Mouse (Mus musculus) hindbrain, embryonic 16.5 days (tissue): ENCODE results near the gene Gm8773. TPM values are rescaled to one million over a fixed set of nuclear protein-coding genes. Genes with fewer than 3 reads are reported as not detected.
A peak's percentile ranks its signal among the peaks of the same experiment; 100 is the strongest.

ENCODE experiments used
- ATAC-seq: fragments of 200-750 bp; cut with Nextera tagmentation; 2 replicates; pipeline ENCODE4 v1.8.0; 2017; ENCODE audit warnings: moderate TSS enrichment, moderate library complexity
- H3K27ac ChIP-seq: fragments of 300-500 bp; sonication (generic); 2 replicates; pipeline ENCODE4 v1.5.1; 2014; ENCODE audit warnings: low read depth, mild to moderate bottlenecking, control low read depth, low read length, moderate library complexity
- H3K27me3 ChIP-seq: fragments of 300-500 bp; sonication (generic); replicated peaks from 2 replicates; pipeline ENCODE4 v1.6.1; 2014; ENCODE audit warnings: low read length; ENCODE audit not compliant: control insufficient read depth, insufficient read depth
- H3K36me3 ChIP-seq: fragments of 300-500 bp; sonication (generic); 2 replicates; pipeline ENCODE4 v1.6.1; 2014; ENCODE audit warnings: mild to moderate bottlenecking, low read length, moderate library complexity, mixed read lengths; ENCODE audit not compliant: control insufficient read depth, insufficient read depth
- H3K4me1 ChIP-seq: fragments of 300-500 bp; sonication (generic); 2 replicates; pipeline ENCODE4 v1.6.1; 2014; ENCODE audit warnings: low read depth, low read length; ENCODE audit not compliant: control insufficient read depth, insufficient read depth
- H3K4me2 ChIP-seq: fragments of 300-500 bp; sonication (generic); 2 replicates; pipeline ENCODE4 v1.6.1; 2014; ENCODE audit warnings: mild to moderate bottlenecking, low read length, control low read depth, moderate library complexity
- H3K4me3 ChIP-seq: fragments of 300-500 bp; sonication (generic); 2 replicates; pipeline ENCODE4 v1.5.1; 2014; ENCODE audit warnings: mild to moderate bottlenecking, low read length, control low read depth, moderate library complexity
- H3K9ac ChIP-seq: fragments of 300-500 bp; sonication (generic); 2 replicates; pipeline ENCODE4 v1.6.1; 2014; ENCODE audit warnings: low read depth, mild to moderate bottlenecking, control low read depth, low read length, moderate library complexity
- H3K9me3 ChIP-seq: fragments of 300-500 bp; sonication (generic); 2 replicates; pipeline ENCODE4 v1.6.1; 2014; ENCODE audit warnings: mild to moderate bottlenecking, low read length, moderate library complexity; ENCODE audit not compliant: control insufficient read depth
- WGBS: fragments of 180-500 bp; shearing (Covaris S2); extraction: QIAGEN DNeasy Blood & Tissue Kit; methylation state at CpG from one replicate; pipeline ENCODE4 v1.1.7; 2014; 5-methylcytosine and 5-hydroxymethylcytosine counted together
- polyA plus RNA-seq: library from polyadenylated mRNA; unstranded; fragments of >200 nt; fragmentation: Nextera tagmentation; extraction: Ambion mirVana; gene quantifications from 2 replicates; pipeline ENCODE4 v1.2.1, GENCODE M21; 2015

Gm8773 gene
- polyA plus RNA-seq: 15.4 and 17.6 TPM in 2 replicates

DNA sequence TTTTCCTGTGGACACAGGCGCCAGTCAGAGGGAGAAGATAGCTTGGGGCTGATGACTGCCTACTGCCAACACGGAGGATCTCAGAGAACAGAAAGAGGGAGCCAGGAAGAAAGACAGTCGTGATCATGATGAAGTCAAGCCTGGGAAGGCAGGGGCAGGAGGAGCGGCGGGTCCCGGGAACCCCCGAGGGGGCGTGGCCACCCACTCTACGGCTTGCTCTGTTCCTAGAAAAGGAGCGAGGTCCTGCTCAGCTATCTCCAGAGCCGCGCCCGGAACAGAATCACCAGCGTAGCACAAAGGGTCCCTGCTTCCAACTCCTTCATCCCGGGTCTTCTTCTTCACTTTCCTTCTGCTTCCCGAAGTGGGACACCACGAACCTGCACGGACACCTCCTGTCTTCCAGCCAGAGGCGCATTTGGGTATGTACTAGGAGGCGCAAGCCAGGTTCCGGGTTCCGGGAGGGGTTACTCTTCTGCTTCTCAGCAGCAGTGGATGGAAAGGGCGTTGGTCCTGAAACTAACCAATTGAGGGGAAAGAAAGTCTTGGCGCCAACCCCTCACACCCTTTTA is at the start of gene Gm8773:
Gene Gm8773 (plus strand): TSS at position 51 of the 569 bp plus-strand sequence.
- peak within 1 kb of the TSS; percentile 62 for H3K4me3 ChIP-seq
- H3K9ac ChIP-seq: peak within 1 kb of the TSS; percentile 70
- no peaks in the 10 kb centered on the region for H3K4me1 ChIP-seq
- no peaks in the 10 kb centered on the region for H3K36me3 ChIP-seq
- H3K27ac ChIP-seq: no peak within 1 kb of the TSS
- H3K27me3 ChIP-seq: no peaks in the 10 kb centered on the region
- ATAC-seq: peak; percentile 90
- H3K4me2 ChIP-seq: peak within 1 kb of the TSS; percentile 86
- 2% methylated on average over 24 of the region's 24 CpGs for WGBS
- H3K9me3 ChIP-seq: no peaks in the 10 kb centered on the region

DNA sequence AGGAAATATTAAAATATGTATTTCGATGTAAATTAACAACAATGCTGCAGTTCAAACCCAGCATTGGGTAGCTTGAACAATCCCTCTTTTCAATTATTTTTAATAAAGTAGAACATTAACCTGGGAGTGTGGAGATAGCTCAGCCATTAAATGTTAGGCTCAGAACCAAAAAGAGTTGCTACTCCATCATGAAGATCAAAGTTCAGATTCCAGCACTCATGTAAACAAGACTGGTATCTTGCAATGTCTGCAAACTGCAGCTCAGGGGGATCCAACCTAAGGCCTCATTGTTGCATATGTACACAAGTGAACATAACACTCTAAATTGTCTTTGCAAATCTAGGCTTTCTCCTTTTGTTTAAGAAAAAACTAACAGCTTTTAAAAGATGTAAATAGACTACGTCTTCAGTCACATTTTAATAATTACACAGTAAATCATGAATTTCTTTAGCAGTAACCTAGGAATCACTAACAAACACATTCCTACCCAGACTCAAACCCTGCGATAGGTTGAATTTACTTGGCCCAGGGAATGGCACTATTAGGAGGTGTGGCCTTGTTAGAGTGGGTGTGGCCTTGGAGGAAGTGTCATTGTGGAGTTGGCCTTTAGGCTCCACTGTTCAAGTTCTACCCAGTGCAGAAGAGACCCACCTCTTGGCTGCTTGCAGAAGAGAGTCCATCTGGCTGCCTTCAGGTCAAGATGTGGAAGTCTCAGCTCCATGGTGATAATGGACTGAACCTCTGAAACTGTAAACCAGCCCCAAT is 39.8 kb upstream of the Gm8773 start:
- Histone ChIP-seq H3K9me3 (no peaks in the 10 kb centered on the region), H3K27ac (no peak overlapping the region), H3K9ac (no peak overlapping the region), H3K4me2 (no peak overlapping the region), H3K4me3 (no peak overlapping the region), H3K27me3 (no peaks in the 10 kb centered on the region), H3K36me3 (peaks cover 6% of the 10 kb centered on the region), H3K4me1 (no peaks in the 10 kb centered on the region)
- no peak for ATAC-seq
- 92% methylated on average over 3 of the region's 3 CpGs for WGBS

DNA sequence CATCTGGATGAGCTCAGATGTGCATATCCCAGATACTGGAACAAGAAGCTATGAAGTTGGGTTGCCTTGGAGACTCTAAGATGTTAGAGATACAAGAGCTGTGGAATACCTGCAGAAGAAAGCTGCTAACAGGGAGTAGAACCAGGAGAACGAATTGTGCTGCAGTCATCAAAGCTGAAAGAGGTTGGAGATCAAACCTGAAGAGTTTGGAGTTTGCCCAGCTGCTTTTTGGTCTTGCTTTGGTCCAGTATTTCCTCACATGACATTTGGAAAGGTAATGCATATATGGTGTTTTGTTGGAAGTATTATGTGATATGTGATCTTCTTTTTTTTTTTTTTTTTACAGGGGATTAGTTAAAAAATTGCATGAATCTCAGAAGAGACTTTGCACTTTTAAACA is 37.5 kb upstream of the Gm8773 start:
- Histone ChIP-seq H3K9me3 (no peaks in the 10 kb centered on the region), H3K36me3 (peaks cover 6% of the 10 kb centered on the region)
- WGBS: 92% methylated on average over 1 of the region's 1 CpGs

GRCm38 (mm10) chr5:5539771-5540170 is 33.8 kb upstream of the Gm8773 start:
- Histone ChIP-seq H3K9me3 (no peaks in the 10 kb centered on the region), H3K27me3 (no peaks in the 10 kb centered on the region), H3K36me3 (peaks cover 18% of the 10 kb centered on the region), H3K27ac (no peak overlapping the region), H3K4me3 (no peak overlapping the region), H3K4me1 (no peaks in the 10 kb centered on the region), H3K9ac (no peak overlapping the region), H3K4me2 (no peak overlapping the region)
- no peak for ATAC-seq
- WGBS: 77% methylated on average over 3 of the region's 3 CpGs

More for the DNA sequence above, 37.5 kb upstream of the Gm8773 start:
- no peak overlapping the region for H3K4me2 ChIP-seq
- H3K4me1 ChIP-seq: no peaks in the 10 kb centered on the region
- no peak overlapping the region for H3K27ac ChIP-seq
- ATAC-seq: no peak
- H3K27me3 ChIP-seq: no peaks in the 10 kb centered on the region
- no peak overlapping the region for H3K4me3 ChIP-seq
- no peak overlapping the region for H3K9ac ChIP-seq

- H3K27ac ChIP-seq: no peak overlapping the region
- no peak for ATAC-seq
- WGBS: 63% methylated on average over 3 of the region's 3 CpGs
- H3K4me1 ChIP-seq: no peaks in the 10 kb centered on the region
- no peaks in the 10 kb centered on the region for H3K9me3 ChIP-seq
- no peak overlapping the region for H3K9ac ChIP-seq
- no peak overlapping the region for H3K4me3 ChIP-seq
- no peak overlapping the region for H3K4me2 ChIP-seq
- H3K27me3 ChIP-seq: no peaks in the 10 kb centered on the region
- H3K36me3 ChIP-seq: peaks cover 19% of the 10 kb centered on the region
Observed at GRCm38 (mm10) chr5:5540385-5540784, 33.2 kb upstream of the Gm8773 start.

GRCm38 (mm10) chr5:5551110-5551509 is 22.5 kb upstream of the Gm8773 start:
- H3K36me3 ChIP-seq: peaks cover 25% of the 10 kb centered on the region

DNA sequence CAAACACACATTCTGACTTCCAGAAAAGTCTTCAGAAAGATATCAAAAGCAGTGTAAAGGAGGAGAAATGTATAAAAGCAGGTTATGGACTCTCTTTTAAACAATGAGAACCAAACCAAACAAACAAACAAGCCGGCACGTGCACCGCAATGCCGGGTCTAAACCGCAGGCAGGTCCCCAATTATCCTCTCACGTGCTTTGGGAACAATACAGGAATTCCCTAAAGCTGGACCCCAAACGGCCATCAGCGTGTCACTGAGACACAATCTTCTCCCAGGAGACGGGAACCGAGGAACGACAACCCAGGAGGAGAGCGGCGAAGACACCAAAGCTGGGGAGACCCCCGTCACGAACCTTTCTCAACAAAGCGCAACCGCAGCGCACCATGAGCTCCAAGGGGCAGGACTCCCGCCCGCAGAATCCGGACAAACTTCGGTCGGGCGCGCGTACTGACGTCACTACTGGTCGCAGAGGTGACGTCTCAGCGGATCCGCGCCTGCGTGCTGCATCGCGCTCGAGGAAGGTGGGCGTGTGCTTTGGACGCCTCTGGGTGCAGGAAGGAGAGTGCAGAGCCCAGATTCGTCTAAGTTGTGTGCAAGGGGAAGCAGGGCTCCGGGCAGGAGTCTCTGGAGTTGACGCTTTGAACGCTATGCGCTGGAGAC is 14.4 kb upstream of the Gm8773 start, which contains the start of gene Gtpbp10:
Gene Gtpbp10 (minus strand): TSS at position 460 of the 662 bp plus-strand sequence.
- WGBS: under 1% methylated on average over 43 of the region's 43 CpGs
- Histone ChIP-seq H3K9ac (peak within 1 kb of the TSS; percentile 77), H3K4me3 (peak within 1 kb of the TSS; percentile 69), H3K4me1 (peaks cover 11% of the 10 kb centered on the region), H3K27ac (peak within 1 kb of the TSS; percentile 66), H3K27me3 (no peaks in the 10 kb centered on the region), H3K9me3 (no peaks in the 10 kb centered on the region; the same call in 1 of the 2 replicates), H3K4me2 (peak within 1 kb of the TSS; percentile 67), H3K36me3 (peaks cover 9% of the 10 kb centered on the region; the same call in 1 of the 2 replicates)
- ATAC-seq: peak; percentile 100

More at GRCm38 (mm10) chr5:5551110-5551509, 22.5 kb upstream of the Gm8773 start:
- 100% methylated on average over 1 of the region's 1 CpGs for WGBS
- no peak for ATAC-seq
- H3K27me3 ChIP-seq: no peaks in the 10 kb centered on the region
- no peak overlapping the region for H3K4me2 ChIP-seq
- H3K27ac ChIP-seq: no peak overlapping the region
- H3K4me3 ChIP-seq: no peak overlapping the region
- no peak overlapping the region for H3K9ac ChIP-seq
- H3K9me3 ChIP-seq: no peaks in the 10 kb centered on the region; the same call in 1 of the 2 replicates
- H3K4me1 ChIP-seq: no peaks in the 10 kb centered on the region

DNA sequence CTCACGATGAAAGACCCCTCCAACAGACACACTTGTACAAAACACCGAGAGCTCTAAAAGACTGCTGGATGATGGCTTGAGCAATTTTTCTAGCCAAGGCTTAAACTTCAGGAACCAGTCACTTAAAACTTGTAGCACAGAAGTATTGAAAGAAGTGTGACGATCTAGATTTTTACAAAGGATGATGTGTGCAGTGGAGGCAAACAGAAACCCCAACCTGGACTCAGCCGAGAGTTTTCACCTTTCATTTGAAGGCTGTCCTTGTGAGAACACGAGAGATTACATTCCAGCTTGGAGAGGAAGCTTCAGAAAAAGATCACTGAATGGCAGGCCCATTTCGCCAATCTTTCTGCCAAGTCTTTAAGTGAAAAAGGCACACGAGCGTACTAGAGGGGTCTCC is 13.8 kb upstream of the Gm8773 start:
- Histone ChIP-seq H3K4me2 (peak overlapping the region; percentile 67), H3K4me3 (peak overlapping the region; percentile 69), H3K9me3 (no peaks in the 10 kb centered on the region), H3K9ac (peak overlapping the region; percentile 65), H3K4me1 (peaks cover 11% of the 10 kb centered on the region), H3K27ac (peak overlapping the region; percentile 49), H3K27me3 (no peaks in the 10 kb centered on the region), H3K36me3 (peaks cover 3% of the 10 kb centered on the region; the same call in 1 of the 2 replicates)
- ATAC-seq: no peak
- 40% methylated on average over 8 of the region's 8 CpGs for WGBS
